Mouse (Mus musculus) lung, embryonic 15.5 days (tissue): ENCODE data around the gene Efcab2. TPM values are rescaled to one million over a fixed set of nuclear protein-coding genes. Genes with fewer than 3 reads are reported as not detected.

Experiments
- ATAC-seq: fragments of 200-750 bp; cut with Nextera tagmentation; 2 replicates; pipeline ENCODE4 v1.8.0; 2017; ENCODE audit warnings: moderate number of reproducible peaks, borderline replicate concordance; ENCODE audit not compliant: low FRiP score, low TSS enrichment; ENCODE audit errors: extremely low read depth
- H3K27ac ChIP-seq: fragments of 300-500 bp; sonication (generic); 2 replicates; pipeline ENCODE4 v1.5.1; 2015; ENCODE audit warnings: moderate library complexity, mild to moderate bottlenecking, inconsistent platforms
- H3K27me3 ChIP-seq: fragments of 300-500 bp; sonication (generic); 2 replicates; pipeline ENCODE4 v1.6.1; 2015; ENCODE audit warnings: inconsistent platforms
- H3K36me3 ChIP-seq: fragments of 300-500 bp; sonication (generic); 2 replicates; pipeline ENCODE4 v1.6.1; 2015; ENCODE audit warnings: inconsistent platforms
- H3K4me1 ChIP-seq: fragments of 300-500 bp; sonication (generic); 2 replicates; pipeline ENCODE4 v1.6.1; 2015; ENCODE audit warnings: inconsistent platforms
- H3K4me2 ChIP-seq: fragments of 300-500 bp; sonication (generic); 2 replicates; pipeline ENCODE4 v1.6.1; 2015; ENCODE audit warnings: inconsistent platforms, mild to moderate bottlenecking, moderate library complexity
- H3K4me3 ChIP-seq: fragments of 300-500 bp; sonication (generic); 2 replicates; pipeline ENCODE4 v1.5.1; 2015; ENCODE audit warnings: mild to moderate bottlenecking, inconsistent platforms
- H3K9ac ChIP-seq: fragments of 300-500 bp; sonication (generic); 2 replicates; pipeline ENCODE4 v1.6.1; 2015; ENCODE audit warnings: inconsistent platforms
- H3K9me3 ChIP-seq: fragments of 300-500 bp; sonication (generic); 2 replicates; pipeline ENCODE4 v1.6.1; 2016; ENCODE audit warnings: inconsistent platforms
- WGBS: fragments of 180-500 bp; shearing (Covaris S2); methylation state at CpG from one replicate; pipeline ENCODE4 v1.1.7; 2015; 5-methylcytosine and 5-hydroxymethylcytosine counted together
- microRNA-seq: library from miRNA; unstranded; fragments of <30 nt; microRNA quantifications from one replicate; pipeline ENCODE4, GENCODE M21; 2016
- polyA plus RNA-seq: library from polyadenylated mRNA; unstranded; fragments of >200 nt; fragmentation: Nextera tagmentation; extraction: Ambion mirVana; gene quantifications from 2 replicates; pipeline ENCODE4 v1.2.1, GENCODE M21; 2015

Efcab2 gene
- polyA plus RNA-seq, 1 experiment from 2014 or later, result 6.1 TPM

DNA sequence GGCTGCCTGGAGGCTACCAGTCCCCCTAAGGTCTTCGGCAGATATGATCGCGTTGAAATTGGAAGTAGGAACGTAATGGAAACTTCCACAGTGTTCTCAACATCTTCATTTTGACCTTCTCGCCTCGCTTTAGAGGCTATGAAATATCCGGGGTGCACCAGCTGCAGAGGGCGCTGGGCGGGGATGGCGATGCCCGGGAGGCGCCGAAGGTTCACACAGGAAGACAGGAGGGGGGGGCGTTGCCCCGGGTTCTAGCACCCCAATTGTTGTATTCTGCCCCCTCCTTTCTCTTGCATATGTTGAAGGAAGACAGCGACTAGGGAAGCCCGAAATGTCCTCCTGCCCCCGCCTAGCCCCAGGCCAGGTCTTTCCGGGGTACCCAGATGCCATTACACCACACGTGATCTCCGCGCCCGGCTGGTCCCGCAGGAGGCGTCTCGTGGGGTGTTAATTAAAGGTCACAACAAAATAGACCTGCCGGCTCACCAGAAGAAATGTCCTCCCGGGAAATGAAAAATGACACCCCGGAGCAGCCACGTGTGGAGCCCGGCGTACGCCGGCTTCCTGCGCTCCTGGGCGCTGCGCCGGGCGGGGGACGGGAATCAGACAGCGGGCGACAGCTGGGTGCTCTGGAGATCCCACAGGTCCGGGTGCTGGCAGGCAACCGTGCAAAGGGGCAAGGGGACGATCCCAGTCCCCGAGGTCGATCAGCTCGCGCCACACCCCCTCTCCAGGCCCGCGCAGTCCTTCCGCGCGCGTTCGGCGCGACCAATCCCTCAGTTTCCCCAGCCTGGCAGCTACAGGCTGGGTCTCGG is 121.9 kb downstream of the Efcab2 start:
- WGBS, result under 1% methylated on average over 57 of the region's 59 CpGs
- H3K4me1 ChIP-seq, result peaks cover 36% of the 10 kb centered on the region
- ATAC-seq, result peak; percentile 28; the same call in 1 of the 2 replicates
- peak overlapping the region; percentile 50 for H3K4me3 ChIP-seq
- H3K9ac ChIP-seq, result peak overlapping the region; percentile 41
- no peak overlapping the region for H3K27ac ChIP-seq
- no peaks in the 10 kb centered on the region for H3K36me3 ChIP-seq
- H3K9me3 ChIP-seq, result no peaks in the 10 kb centered on the region
- peaks cover 39% of the 10 kb centered on the region for H3K27me3 ChIP-seq
- H3K4me2 ChIP-seq, result peak overlapping the region; percentile 100

DNA sequence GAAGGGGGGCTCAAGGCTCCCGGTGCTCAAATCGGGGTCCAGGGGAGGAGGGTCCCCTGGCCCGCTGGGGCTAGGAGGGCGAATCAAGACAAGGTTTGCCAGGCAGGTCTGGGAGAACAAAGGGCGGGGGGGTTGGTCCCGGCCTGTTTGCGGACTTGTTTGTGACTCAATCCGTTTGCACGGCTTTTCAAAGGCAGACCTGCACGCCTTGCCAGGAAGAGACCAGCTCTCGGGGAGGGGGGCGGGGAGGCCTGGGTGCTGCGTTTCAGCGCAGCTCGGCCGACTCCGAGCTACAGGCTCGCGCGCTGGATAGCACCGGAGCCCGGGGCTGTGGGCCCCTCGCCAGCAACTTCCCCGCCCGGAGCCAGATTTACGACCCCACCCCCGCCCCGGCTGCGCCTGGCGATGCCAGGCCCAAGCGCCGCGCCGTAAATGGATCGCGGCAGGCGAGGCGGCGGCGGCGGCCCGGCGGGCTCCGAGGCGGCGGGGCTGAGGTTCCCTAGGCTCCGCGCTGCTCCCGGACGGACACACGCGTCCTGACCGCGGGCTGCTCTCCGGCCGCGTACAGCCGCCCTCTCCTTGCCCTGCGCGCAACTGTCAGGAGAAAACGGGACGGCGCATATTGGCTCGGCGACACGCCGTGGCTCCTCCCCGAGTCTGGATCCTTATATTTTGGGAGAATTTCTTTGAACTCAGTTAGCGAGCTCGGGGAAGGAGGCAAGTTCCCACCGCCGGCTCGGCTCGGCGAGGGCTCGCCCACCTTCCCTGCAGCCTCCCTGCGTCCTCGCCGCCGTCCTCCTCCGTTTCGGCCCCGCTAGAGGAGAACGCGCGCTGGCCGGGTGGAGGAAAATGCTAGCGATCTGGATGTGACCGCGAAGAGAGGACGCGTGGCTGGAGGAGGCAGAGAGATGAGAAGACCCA is 122.8 kb downstream of the Efcab2 start, which contains the start of gene Kif26b:
TSS of gene Kif26b (plus strand) at position 695 of the 921 bp plus-strand sequence.
- Histone ChIP-seq H3K27ac (peak within 1 kb of the TSS; percentile 18; the same call in 1 of the 2 replicates), H3K4me2 (peak within 1 kb of the TSS; percentile 100), H3K4me1 (peaks cover 31% of the 10 kb centered on the region), H3K9me3 (no peaks in the 10 kb centered on the region), H3K27me3 (peaks cover 39% of the 10 kb centered on the region), H3K4me3 (peak within 1 kb of the TSS; percentile 50), H3K9ac (peak within 1 kb of the TSS; percentile 49), H3K36me3 (no peaks in the 10 kb centered on the region)
- WGBS, result under 1% methylated on average over 77 of the region's 92 CpGs
- peak; percentile 72; the same call in 1 of the 2 replicates for ATAC-seq

DNA sequence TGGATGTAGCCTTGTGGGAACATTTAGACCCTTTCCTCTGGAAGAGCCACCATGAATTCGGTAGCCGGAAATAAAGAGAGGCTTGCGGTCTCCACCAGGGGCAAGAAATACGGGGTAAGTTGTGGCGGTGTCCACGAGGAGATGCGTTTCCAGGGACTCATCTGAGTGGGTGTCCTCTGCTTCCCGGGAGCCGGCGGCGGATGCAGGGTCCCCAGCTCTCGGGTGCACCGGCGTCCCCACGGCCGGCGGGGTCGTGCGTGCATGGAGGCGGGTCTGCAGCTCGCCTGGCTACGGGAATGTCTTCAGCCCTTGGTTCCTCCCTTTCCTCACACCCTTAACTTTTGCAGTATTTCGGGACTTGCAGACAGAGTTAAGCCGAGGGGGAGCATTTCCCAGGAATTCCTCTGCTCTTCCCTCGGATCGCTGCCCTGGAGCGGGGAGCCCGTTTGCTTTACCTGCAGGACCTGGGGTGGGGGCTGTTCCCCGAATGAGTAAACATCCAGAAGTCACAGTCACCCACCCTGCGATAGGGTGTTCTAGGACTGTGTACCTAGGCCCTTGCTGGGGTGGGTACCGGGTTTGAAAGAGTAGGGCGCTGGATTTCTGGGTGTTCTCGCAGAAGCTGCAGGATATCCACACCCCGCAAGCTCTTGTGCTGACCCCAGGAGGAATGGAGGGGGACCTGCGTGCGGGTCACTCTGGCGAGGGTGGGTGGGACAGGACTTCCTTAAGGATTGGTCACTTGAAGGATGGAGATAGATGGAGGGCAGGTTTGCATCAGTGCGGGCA is 123.8 kb downstream of the Efcab2 start:
- Histone ChIP-seq H3K27me3 (peaks cover 39% of the 10 kb centered on the region), H3K4me2 (peak overlapping the region; percentile 100), H3K36me3 (no peaks in the 10 kb centered on the region), H3K4me1 (peaks cover 34% of the 10 kb centered on the region), H3K27ac (no peak overlapping the region), H3K4me3 (peak overlapping the region; percentile 50), H3K9ac (peak overlapping the region; percentile 49), H3K9me3 (no peaks in the 10 kb centered on the region)
- no peak for ATAC-seq
- WGBS, result under 1% methylated on average over 38 of the region's 38 CpGs

DNA sequence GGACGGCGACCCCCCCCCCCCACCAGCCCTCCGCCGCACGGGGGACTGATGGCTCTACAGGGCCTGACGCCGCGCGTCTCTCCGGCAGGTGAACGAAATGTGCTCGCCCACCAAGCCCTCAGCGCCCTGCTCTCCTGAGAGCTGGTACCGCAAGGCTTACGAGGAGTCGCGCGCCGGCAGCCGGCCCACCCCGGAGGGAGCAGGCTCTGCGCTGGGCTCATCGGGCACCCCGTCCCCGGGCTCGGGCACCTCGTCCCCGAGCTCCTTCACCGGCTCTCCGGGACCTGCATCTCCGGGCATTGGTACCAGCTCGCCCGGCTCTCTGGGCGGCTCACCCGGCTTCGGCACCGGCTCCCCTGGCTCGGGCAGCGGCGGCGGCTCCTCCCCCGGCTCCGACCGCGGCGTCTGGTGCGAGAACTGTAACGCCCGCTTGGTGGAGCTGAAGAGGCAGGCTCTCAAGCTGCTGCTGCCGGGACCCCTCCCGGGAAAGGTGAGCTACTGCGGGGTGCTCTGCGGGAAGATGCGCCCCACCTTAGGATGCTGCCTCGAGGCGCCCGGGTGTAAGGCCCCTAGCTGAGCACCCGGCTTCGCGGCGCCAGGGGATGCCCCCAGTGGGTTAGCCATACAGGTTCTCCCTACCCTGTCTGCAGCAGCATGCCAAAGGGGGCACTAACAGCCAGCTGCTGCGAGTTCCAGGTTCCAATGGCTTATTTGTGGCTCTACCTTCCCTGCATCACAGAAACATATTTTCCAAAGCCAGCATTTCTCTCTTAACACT is 124.6 kb downstream of the Efcab2 start:
- under 1% methylated on average over 62 of the region's 62 CpGs for WGBS
- no peak overlapping the region for H3K27ac ChIP-seq
- no peaks in the 10 kb centered on the region for H3K36me3 ChIP-seq
- H3K4me1 ChIP-seq, result peaks cover 34% of the 10 kb centered on the region
- peak overlapping the region; percentile 49 for H3K9ac ChIP-seq
- peak overlapping the region; percentile 100 for H3K4me2 ChIP-seq
- H3K9me3 ChIP-seq, result no peaks in the 10 kb centered on the region
- peak overlapping the region; percentile 50 for H3K4me3 ChIP-seq
- ATAC-seq, result peak; percentile 27; the same call in 1 of the 2 replicates
- H3K27me3 ChIP-seq, result peaks cover 39% of the 10 kb centered on the region

Small RNA genes lying within 50 kb of the gene (microRNA-seq; reads per million reads assigned to microRNA genes)
- gene Gm27458, result not detected

Other genes with a start within 250 kb of the Efcab2 start
- 20.7 and 22.8 TPM in 2 replicates for gene Desi2, start 218.7 kb upstream of the Efcab2 start, polyA plus RNA-seq
- 124 TPM in 2 replicates for gene Cox20, start 87.0 kb upstream of the Efcab2 start, polyA plus RNA-seq
- gene Hnrnpu, start 68.3 kb upstream of the Efcab2 start, polyA plus RNA-seq, result 411 and 443 TPM in 2 replicates
- gene Kif26b, start 123.0 kb downstream of the Efcab2 start, polyA plus RNA-seq, result 1.5 and 1.7 TPM in 2 replicates